Mouse (Mus musculus): Measurements from ENCODE around the gene Crip1. TPM values are rescaled to one million over a fixed set of nuclear protein-coding genes. Genes with fewer than 3 reads are reported as not detected.

Crip1 gene
- total RNA-seq, 4 experiments from 2014 or later, result 12.4 to 18.7 (median 16.3) TPM

GRCm38 (mm10) chr12:113130732-113131131, 15.4 kb upstream of the Crip1 start:
- no peak for DNase-seq (ENCODE audit: low spot score in 2 of 2)

- no peak for DNase-seq (ENCODE audit: low spot score in 2 of 2)
Observed at GRCm38 (mm10) chr12:113131601-113132000, 14.5 kb upstream of the Crip1 start.

- DNase-seq (ENCODE audit: low spot score in 2 of 2), result no peak
Observed at GRCm38 (mm10) chr12:113132567-113132966, 13.5 kb upstream of the Crip1 start.

GRCm38 (mm10) chr12:113133260-113133659, 12.9 kb upstream of the Crip1 start:
- DNase-seq (ENCODE audit: low spot score in 2 of 2), result no peak

GRCm38 (mm10) chr12:113133861-113134403, 12.2 kb upstream of the Crip1 start:
- DNase-seq (ENCODE audit: low spot score in 2 of 2), result no peak

- DNase-seq (ENCODE audit: low spot score in 2 of 2), result no peak
Observed at GRCm38 (mm10) chr12:113134502-113134901, 11.6 kb upstream of the Crip1 start.

- DNase-seq (ENCODE audit: low spot score in 2 of 2), result no peak
Observed at GRCm38 (mm10) chr12:113135401-113135800, 10.7 kb upstream of the Crip1 start.

- DNase-seq (ENCODE audit: low spot score in 2 of 2), result no peak
Observed at GRCm38 (mm10) chr12:113136492-113137020, 9.6 kb upstream of the Crip1 start.

GRCm38 (mm10) chr12:113137260-113138213, 8.6 kb upstream of the Crip1 start:
- no peak for DNase-seq (ENCODE audit: low spot score in 2 of 2)

GRCm38 (mm10) chr12:113138291-113138690, 7.8 kb upstream of the Crip1 start:
- DNase-seq (ENCODE audit: low spot score in 2 of 2), result no peak

GRCm38 (mm10) chr12:113138901-113139864, 6.9 kb upstream of the Crip1 start:
- no peak for DNase-seq (ENCODE audit: low spot score in 2 of 2)

GRCm38 (mm10) chr12:113139908-113140615, 6.1 kb upstream of the Crip1 start, which contains the start of gene Crip2:
Gene Crip2, plus strand, starts transcription at chr12:113140236.
- DNase-seq (ENCODE audit: low spot score in 2 of 2), result peak; percentile 86 to 98

- peak in 1 of 2 experiments; percentile 56 for DNase-seq (ENCODE audit: low spot score in 2 of 2)
Observed at GRCm38 (mm10) chr12:113140616-113141411, 5.3 kb upstream of the Crip1 start.

GRCm38 (mm10) chr12:113141531-113141973, 4.6 kb upstream of the Crip1 start:
- no peak for DNase-seq (ENCODE audit: low spot score in 2 of 2)

GRCm38 (mm10) chr12:113142021-113142975, 3.8 kb upstream of the Crip1 start:
- DNase-seq (ENCODE audit: low spot score in 2 of 2), result peak in 1 of 2 experiments; percentile 65

- no peak for DNase-seq (ENCODE audit: low spot score in 2 of 2)
Observed at GRCm38 (mm10) chr12:113143164-113143563, 3.0 kb upstream of the Crip1 start.

GRCm38 (mm10) chr12:113144001-113144756, 1.9 kb upstream of the Crip1 start:
- DNase-seq (ENCODE audit: low spot score in 2 of 2), result no peak

- no peak for DNase-seq (ENCODE audit: low spot score in 2 of 2)
Observed at GRCm38 (mm10) chr12:113144886-113145285, 1.2 kb upstream of the Crip1 start.

All from left cerebral cortex, adult 8-10 months (tissue).